Mouse (Mus musculus) hindbrain, embryonic 13.5 days (tissue): ENCODE measurements around the gene Dnaja1. TPM values are rescaled to one million over a fixed set of nuclear protein-coding genes. Genes with fewer than 3 reads are reported as not detected.
A peak's percentile ranks its signal among the peaks of the same experiment; 100 is the strongest.

Source experiments
- ATAC-seq: fragments of 200-750 bp; cut with Nextera tagmentation; 2 replicates; pipeline ENCODE4 v1.8.0; 2017; ENCODE audit warnings: moderate TSS enrichment; ENCODE audit not compliant: low FRiP score
- H3K27ac ChIP-seq: fragments of 300-500 bp; sonication (generic); 2 replicates; pipeline ENCODE4 v1.5.1; 2015; ENCODE audit warnings: inconsistent platforms, mild to moderate bottlenecking, moderate library complexity
- H3K27me3 ChIP-seq: fragments of 300-500 bp; sonication (generic); 2 replicates; pipeline ENCODE4 v1.6.1; 2015; ENCODE audit warnings: mild to moderate bottlenecking, inconsistent platforms
- H3K36me3 ChIP-seq: fragments of 300-500 bp; sonication (generic); 2 replicates; pipeline ENCODE4 v1.6.1; 2015; ENCODE audit warnings: mild to moderate bottlenecking, inconsistent platforms
- H3K4me1 ChIP-seq: fragments of 300-500 bp; sonication (generic); replicated peaks from 2 replicates; pipeline ENCODE4 v1.6.1; 2015; ENCODE audit warnings: inconsistent platforms
- H3K4me2 ChIP-seq: fragments of 300-500 bp; sonication (generic); 2 replicates; pipeline ENCODE4 v1.6.1; 2015; ENCODE audit warnings: inconsistent platforms, mild to moderate bottlenecking, moderate library complexity
- H3K4me3 ChIP-seq: fragments of 300-500 bp; sonication (generic); 2 replicates; pipeline ENCODE4 v1.5.1; 2015; ENCODE audit warnings: mild to moderate bottlenecking, inconsistent platforms
- H3K9ac ChIP-seq: fragments of 300-500 bp; sonication (generic); 2 replicates; pipeline ENCODE4 v1.6.1; 2015; ENCODE audit warnings: mild to moderate bottlenecking, inconsistent platforms
- H3K9me3 ChIP-seq: fragments of 300-500 bp; sonication (generic); 2 replicates; pipeline ENCODE4 v1.6.1; 2016; ENCODE audit warnings: inconsistent platforms
- WGBS: fragments of 180-500 bp; shearing (Covaris S2); methylation state at CpG from one replicate; pipeline ENCODE4 v1.1.7; 2015; 5-methylcytosine and 5-hydroxymethylcytosine counted together
- polyA plus RNA-seq: library from polyadenylated mRNA; unstranded; fragments of >200 nt; fragmentation: Nextera tagmentation; extraction: Ambion mirVana; gene quantifications from 2 replicates; pipeline ENCODE4 v1.2.1, GENCODE M21; 2015

Dnaja1 gene
- polyA plus RNA-seq, 1 experiment from 2014 or later = 817 TPM

GRCm38 (mm10) chr4:40757780-40758420, 36.0 kb downstream of the Dnaja1 start, which contains the start of gene Smu1:
Gene Smu1 (minus strand): TSS chr4:40757923.
- Histone ChIP-seq H3K27ac (peak within 1 kb of the TSS; percentile 60), H3K4me2 (peak within 1 kb of the TSS; percentile 87), H3K36me3 (peaks cover 26% of the 10 kb centered on the region), H3K4me3 (peak within 1 kb of the TSS; percentile 98), H3K9ac (peak within 1 kb of the TSS; percentile 92), H3K9me3 (no peaks in the 10 kb centered on the region), H3K27me3 (peaks cover 18% of the 10 kb centered on the region; the same call in 1 of the 2 replicates), H3K4me1 (peaks cover 6% of the 10 kb centered on the region; the same call in 1 of the 2 replicates)
- under 1% methylated on average over 40 of the region's 40 CpGs for WGBS
- peak; percentile 98 for ATAC-seq

GRCm38 (mm10) chr4:40759876-40760275, 37.9 kb downstream of the Dnaja1 start:
- 60% methylated on average over 5 of the region's 5 CpGs for WGBS
- no peak for ATAC-seq

GRCm38 (mm10) chr4:40774279-40775259, 52.6 kb downstream of the Dnaja1 start:
- Histone ChIP-seq H3K36me3 (no peaks in the 10 kb centered on the region), H3K4me3 (peak overlapping the region; percentile 15; the same call in 1 of the 2 replicates), H3K9ac (peak overlapping the region; percentile 39; the same call in 1 of the 2 replicates), H3K27ac (no peak overlapping the region; the same call in 1 of the 2 replicates), H3K9me3 (no peaks in the 10 kb centered on the region), H3K4me1 (peaks cover 11% of the 10 kb centered on the region), H3K27me3 (peaks cover 6% of the 10 kb centered on the region), H3K4me2 (peak overlapping the region; percentile 40)
- no peak; the same call in 1 of the 2 replicates for ATAC-seq
- 29% methylated on average over 12 of the region's 12 CpGs for WGBS

More at GRCm38 (mm10) chr4:40759876-40760275, 37.9 kb downstream of the Dnaja1 start:
- Histone ChIP-seq H3K4me3 (no peak overlapping the region), H3K27me3 (peaks cover 25% of the 10 kb centered on the region), H3K4me1 (peaks cover 6% of the 10 kb centered on the region; the same call in 1 of the 2 replicates), H3K4me2 (no peak overlapping the region), H3K9me3 (no peaks in the 10 kb centered on the region), H3K36me3 (peaks cover 8% of the 10 kb centered on the region), H3K27ac (no peak overlapping the region), H3K9ac (no peak overlapping the region)

- Histone ChIP-seq H3K9me3 (no peaks in the 10 kb centered on the region), H3K27me3 (peaks cover 6% of the 10 kb centered on the region), H3K27ac (no peak overlapping the region), H3K4me3 (no peak overlapping the region), H3K4me1 (peaks cover 11% of the 10 kb centered on the region), H3K4me2 (no peak overlapping the region), H3K36me3 (no peaks in the 10 kb centered on the region), H3K9ac (no peak overlapping the region)
- 85% methylated on average over 4 of the region's 4 CpGs for WGBS
- no peak for ATAC-seq
Observed at GRCm38 (mm10) chr4:40776416-40776815, 54.5 kb downstream of the Dnaja1 start.

- Histone ChIP-seq H3K4me1 (peaks cover 11% of the 10 kb centered on the region), H3K27ac (no peak overlapping the region), H3K4me3 (no peak overlapping the region), H3K9me3 (no peaks in the 10 kb centered on the region), H3K27me3 (peaks cover 6% of the 10 kb centered on the region), H3K36me3 (no peaks in the 10 kb centered on the region), H3K4me2 (no peak overlapping the region), H3K9ac (no peak overlapping the region)
- 38% methylated on average over 2 of the region's 2 CpGs for WGBS
- ATAC-seq = no peak
Observed at GRCm38 (mm10) chr4:40777116-40777515, 55.2 kb downstream of the Dnaja1 start.

GRCm38 (mm10) chr4:40778656-40779055, 56.7 kb downstream of the Dnaja1 start:
- no peak overlapping the region for H3K4me3 ChIP-seq
- H3K27me3 ChIP-seq = peaks cover 6% of the 10 kb centered on the region
- no peaks in the 10 kb centered on the region for H3K36me3 ChIP-seq
- ATAC-seq = no peak
- peaks cover 11% of the 10 kb centered on the region; the same call in 1 of the 2 replicates for H3K4me1 ChIP-seq
- H3K27ac ChIP-seq = no peak overlapping the region
- 88% methylated on average over 6 of the region's 6 CpGs for WGBS
- no peak overlapping the region for H3K9ac ChIP-seq
- no peaks in the 10 kb centered on the region for H3K9me3 ChIP-seq
- H3K4me2 ChIP-seq = no peak overlapping the region

GRCm38 (mm10) chr4:40781143-40781542, 59.2 kb downstream of the Dnaja1 start:
- Histone ChIP-seq H3K27me3 (no peaks in the 10 kb centered on the region), H3K9me3 (no peaks in the 10 kb centered on the region), H3K4me1 (no peaks in the 10 kb centered on the region), H3K4me3 (no peak overlapping the region), H3K36me3 (no peaks in the 10 kb centered on the region), H3K9ac (no peak overlapping the region), H3K27ac (no peak overlapping the region), H3K4me2 (no peak overlapping the region)
- 43% methylated on average over 3 of the region's 3 CpGs for WGBS
- ATAC-seq = no peak

- H3K27me3 ChIP-seq = no peaks in the 10 kb centered on the region
- ATAC-seq = no peak
- no peaks in the 10 kb centered on the region for H3K9me3 ChIP-seq
- no peaks in the 10 kb centered on the region for H3K4me1 ChIP-seq
- H3K36me3 ChIP-seq = no peaks in the 10 kb centered on the region
- 76% methylated on average over 8 of the region's 8 CpGs for WGBS
- H3K4me2 ChIP-seq = no peak overlapping the region
- H3K4me3 ChIP-seq = no peak overlapping the region
- no peak overlapping the region for H3K27ac ChIP-seq
- no peak overlapping the region for H3K9ac ChIP-seq
Observed at GRCm38 (mm10) chr4:40781797-40782495, 60.0 kb downstream of the Dnaja1 start.

GRCm38 (mm10) chr4:40783049-40783448, 61.1 kb downstream of the Dnaja1 start:
- H3K36me3 ChIP-seq = no peaks in the 10 kb centered on the region
- 94% methylated on average over 4 of the region's 4 CpGs for WGBS
- H3K4me2 ChIP-seq = no peak overlapping the region
- no peak for ATAC-seq
- no peaks in the 10 kb centered on the region for H3K9me3 ChIP-seq
- H3K27ac ChIP-seq = no peak overlapping the region
- no peak overlapping the region for H3K9ac ChIP-seq
- no peaks in the 10 kb centered on the region for H3K27me3 ChIP-seq
- no peaks in the 10 kb centered on the region for H3K4me1 ChIP-seq
- no peak overlapping the region for H3K4me3 ChIP-seq

GRCm38 (mm10) chr4:40784556-40785169, 62.7 kb downstream of the Dnaja1 start:
- H3K4me1 ChIP-seq = no peaks in the 10 kb centered on the region
- H3K9ac ChIP-seq = no peak overlapping the region
- no peaks in the 10 kb centered on the region for H3K9me3 ChIP-seq
- WGBS = 79% methylated on average over 10 of the region's 10 CpGs
- H3K4me3 ChIP-seq = no peak overlapping the region
- no peak overlapping the region for H3K4me2 ChIP-seq
- no peaks in the 10 kb centered on the region for H3K27me3 ChIP-seq
- H3K36me3 ChIP-seq = no peaks in the 10 kb centered on the region
- no peak for ATAC-seq
- H3K27ac ChIP-seq = no peak overlapping the region

- Histone ChIP-seq H3K27me3 (no peaks in the 10 kb centered on the region), H3K4me2 (no peak overlapping the region), H3K4me3 (no peak overlapping the region), H3K4me1 (no peaks in the 10 kb centered on the region), H3K9me3 (no peaks in the 10 kb centered on the region), H3K36me3 (no peaks in the 10 kb centered on the region), H3K9ac (no peak overlapping the region), H3K27ac (no peak overlapping the region)
- 81% methylated on average over 9 of the region's 9 CpGs for WGBS
- no peak for ATAC-seq
Observed at GRCm38 (mm10) chr4:40785620-40786166, 63.7 kb downstream of the Dnaja1 start.
